Comparison of ENCODE assay signal across 21 mouse cellular contexts in genomic region chr6:88301234-88301633, GRCm38 (mm10).
"Had no signal": no experiment of that assay in that cellular context is flagged by ENCODE, and none has a peak within 500 bp of the region (broad histone marks: within the 10 kb centered on the region; RNA-seq: fewer than 3 reads in every experiment).

No protein-coding gene starts in this region.

- H3K27ac ChIP-seq: kidney, postnatal 0 days; layer of hippocampus, adult 2 months; limb, embryonic 10.5 days; limb, embryonic 13.5 days; liver, embryonic 12.5 days; liver, embryonic 15.5 days; macrophage; midbrain, embryonic 10.5 days; midbrain, embryonic 13.5 days; neural tube, embryonic 13.5 days had no signal

- ATAC-seq: liver, embryonic 12.5 days; midbrain, embryonic 13.5 days; midbrain, embryonic 16.5 days had no signal

- H3K9me3 ChIP-seq: limb, embryonic 10.5 days; limb, embryonic 13.5 days; liver, embryonic 12.5 days; liver, embryonic 15.5 days; midbrain, embryonic 10.5 days; midbrain, embryonic 13.5 days; neural tube, embryonic 13.5 days had no signal

- H3K4me3 ChIP-seq: layer of hippocampus, adult 2 months; limb, embryonic 10.5 days; limb, embryonic 13.5 days; liver, embryonic 12.5 days; liver, embryonic 15.5 days; midbrain, embryonic 10.5 days; midbrain, embryonic 13.5 days; myocyte; neural tube, embryonic 13.5 days had no signal

- DNase-seq: kidney, postnatal 25 days; layer of hippocampus, adult 9-11 months; liver; lung, adult 18-20 months; retina, postnatal 1 day; right cerebral cortex, postnatal 25 days; spleen, adult 18-20 months; thymus, adult 18-20 months; thymus, postnatal 36 days had no signal

- H3K4me1 ChIP-seq: limb, embryonic 13.5 days; liver, embryonic 12.5 days; midbrain, embryonic 13.5 days; neural tube, embryonic 13.5 days had no signal

- H3K27me3 ChIP-seq: limb, embryonic 13.5 days; liver, embryonic 12.5 days; midbrain, embryonic 13.5 days; neural tube, embryonic 13.5 days had no signal

- H3K9ac ChIP-seq: limb, embryonic 13.5 days; liver, embryonic 12.5 days; liver, embryonic 15.5 days; midbrain, embryonic 13.5 days; neural tube, embryonic 13.5 days had no signal

- H3K4me2 ChIP-seq: limb, embryonic 13.5 days; liver, embryonic 12.5 days; liver, embryonic 15.5 days; midbrain, embryonic 13.5 days; neural tube, embryonic 13.5 days had no signal
